Mouse (Mus musculus) Patski (cell line): ENCODE data around the gene Acer3. TPM values are rescaled to one million over a fixed set of nuclear protein-coding genes. Genes with fewer than 3 reads are reported as not detected.

Experiments used
- ATAC-seq: fragments of 100-300 bp; one replicate; pipeline ENCODE4 v1.8.0; 2021
- CTCF ChIA-PET: fragments of 350-600 bp; sonication (Branson Sonifier 250); formaldehyde crosslinking; loops from one replicate; lab custom pipeline; 2022; ENCODE audit warnings: inconsistent platforms; lab: Charles Lee
- POLR2A ChIA-PET: fragments of 350-600 bp; sonication (Branson Sonifier 250); formaldehyde crosslinking; loops from one replicate; lab custom pipeline; 2022; ENCODE audit warnings: antibody characterized with exemption, inconsistent platforms; lab: Charles Lee
- DNase-seq: peaks from one replicate; pipeline ENCODE4 v3.0.0-alpha.2; 2011; ENCODE audit warnings: low read depth, low spot score
- H3K27me3 ChIP-seq: fragments of 371-371 bp; one replicate; pipeline ENCODE4 v1.5.1; 2021
- CTCF ChIP-seq: fragments of 100-300 bp; IDR thresholded peaks from one replicate; pipeline ENCODE4 v1.5.1; 2021
- in situ Hi-C: fragments of 300-500 bp; cut with MboI; formaldehyde crosslinking; loops from 3 replicates; pipeline ENCODE4 v1.11.1; 2018; ENCODE audit warnings: low pct_unique_long_range_greater_than_20kb, mixed read lengths
- polyA plus RNA-seq: library from polyadenylated mRNA; unstranded; gene quantifications from one replicate; pipeline ENCODE4 v1.2.3, GENCODE M21; 2021

Gene Acer3
- polyA plus RNA-seq, result 67.8 TPM

DNA sequence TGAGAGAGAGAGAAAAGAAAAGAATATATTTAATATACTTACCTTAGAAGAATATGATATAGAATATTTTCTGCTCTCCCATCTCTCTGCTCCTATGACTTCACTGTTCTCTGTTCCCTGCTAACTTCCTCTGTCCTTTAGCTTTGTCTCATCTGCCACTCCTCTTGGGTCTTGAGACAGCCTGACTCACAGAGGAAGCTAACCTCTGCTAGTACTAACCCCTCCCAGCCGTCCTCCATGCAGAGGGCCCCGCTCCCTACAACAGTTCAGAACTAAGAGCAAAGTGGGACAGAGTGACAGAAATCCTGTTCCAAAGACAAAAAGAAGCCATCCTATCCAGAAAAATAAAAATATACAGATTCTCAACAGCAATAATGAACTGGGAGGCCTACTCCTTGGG is at the start of gene Acer3:
Gene Acer3, minus strand, starts transcription at position 126 of the 400 bp plus-strand sequence.
- ATAC-seq (no peak), DNase-seq (no peak)
- in situ Hi-C loops, result no loop called here
- ChIA-PET CTCF (interaction anchor here (2.1 kb wide), 1 partner anchor 9 kb away, joined by 12 read pairs; no protein-coding TSS in a partner anchor), POLR2A (no interaction called here)
- TF ChIP-seq CTCF, result no peak
- H3K27me3 ChIP-seq, result no peaks in the 10 kb centered on the region

DNA sequence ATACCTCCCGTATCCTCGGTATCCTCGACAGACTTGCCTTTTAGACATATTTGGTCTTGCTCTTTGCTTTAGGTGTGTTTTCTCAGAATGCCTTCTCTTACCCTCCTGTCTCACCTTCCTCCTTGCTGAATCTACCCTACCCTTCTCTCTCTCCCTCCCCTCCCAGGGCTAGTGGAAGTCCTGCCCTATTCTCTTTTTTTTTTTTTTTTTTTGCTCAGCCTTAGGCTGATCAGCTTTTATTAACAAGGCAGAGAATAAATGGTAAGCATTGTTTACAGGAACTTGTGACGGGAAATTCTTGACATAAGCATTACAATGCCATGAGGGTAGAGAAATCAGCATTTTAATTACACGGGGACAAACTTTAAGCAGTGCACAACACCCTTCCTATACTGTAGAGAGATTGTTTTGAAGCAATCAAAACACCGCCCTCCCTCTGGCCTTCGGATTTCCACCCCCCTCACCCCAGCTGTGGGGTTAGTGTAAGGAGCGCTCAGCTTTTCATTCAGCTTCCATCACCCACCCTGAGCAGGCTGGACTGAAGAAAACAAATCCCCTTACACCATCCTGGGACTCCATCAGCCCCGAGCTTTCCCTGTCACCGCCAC is 48.9 kb upstream of the Acer3 start:
- CTCF ChIA-PET, result no interaction called here
- no peaks in the 10 kb centered on the region for H3K27me3 ChIP-seq
- no peak for TF ChIP-seq CTCF
- DNase-seq, result no peak
- in situ Hi-C loops, result no loop called here
- POLR2A ChIA-PET, result no interaction called here
- no peak for ATAC-seq

DNA sequence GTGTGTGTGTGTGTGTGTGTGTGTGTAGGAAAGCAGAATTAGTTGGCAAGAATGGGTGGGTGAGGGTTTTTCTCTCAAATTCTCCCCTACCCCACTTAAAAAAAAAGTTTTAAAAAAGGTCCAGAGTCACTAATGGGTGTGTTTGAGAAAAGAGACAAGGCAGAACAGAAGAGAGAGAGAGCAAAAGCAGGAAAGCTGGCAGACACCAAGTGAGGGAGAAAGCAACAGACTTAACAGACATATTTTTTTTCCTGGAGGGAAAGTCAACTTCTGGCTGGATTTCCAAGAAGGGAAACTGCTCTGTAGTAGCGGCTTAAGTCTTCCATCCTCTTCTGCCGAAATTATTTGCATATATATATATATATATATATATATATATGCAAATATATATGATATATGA is 40.7 kb upstream of the Acer3 start:
- ATAC-seq (no peak), DNase-seq (no peak)
- no peaks in the 10 kb centered on the region for H3K27me3 ChIP-seq
- no peak for TF ChIP-seq CTCF
- in situ Hi-C loops, result no loop called here
- ChIA-PET POLR2A (interaction anchor here (0.7 kb wide), 2 partner anchors 19 to 162 kb away, joined by 3 to 4 read pairs; no protein-coding TSS in a partner anchor), CTCF (no interaction called here)

DNA sequence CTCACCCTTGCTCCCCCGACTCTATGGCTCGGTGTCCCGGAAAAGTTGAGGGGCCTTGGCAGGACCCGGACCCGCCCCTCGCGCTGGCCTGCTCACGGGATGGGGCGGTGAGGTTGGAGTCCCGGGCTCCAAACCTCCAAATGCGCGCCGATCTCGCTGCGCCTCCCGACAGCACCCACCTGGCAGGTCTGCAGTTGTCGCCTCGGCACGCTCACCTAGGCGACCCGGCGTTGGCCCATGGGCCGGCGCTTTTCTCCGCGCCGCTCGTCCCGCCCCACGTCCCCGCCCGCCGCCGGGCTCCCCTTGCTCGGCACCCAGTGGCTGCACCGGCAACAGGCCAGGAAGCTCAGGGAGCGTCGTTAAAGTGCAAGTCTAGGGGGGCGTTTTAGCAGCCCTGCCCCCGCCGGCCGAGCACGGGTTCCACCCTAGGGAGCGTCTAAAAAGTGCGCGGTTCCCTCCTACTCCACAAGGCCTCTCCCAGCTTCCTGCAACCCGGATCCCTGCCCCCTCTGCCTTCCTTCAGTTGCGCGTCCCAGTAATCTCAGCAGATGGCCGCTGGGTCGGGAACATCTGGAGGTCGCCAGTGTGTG is 40.1 kb upstream of the Acer3 start, which contains the start of gene Tsku:
Gene Tsku, minus strand, starts transcription at position 266 of the 590 bp plus-strand sequence.
- CTCF ChIA-PET, result no interaction called here
- in situ Hi-C loops, result no loop called here
- ATAC-seq (peak; percentile 74), DNase-seq (peak; percentile 85)
- no peak for TF ChIP-seq CTCF
- POLR2A ChIA-PET, result interaction anchor here (0.7 kb wide), 2 partner anchors 18 to 163 kb away, joined by 3 to 4 read pairs; no protein-coding TSS in a partner anchor
- H3K27me3 ChIP-seq, result no peaks in the 10 kb centered on the region

GRCm38 (mm10) chr7:98360621-98360990 is 39.6 kb upstream of the Acer3 start:
- peak; percentile 5 for ATAC-seq
- in situ Hi-C loops, result no loop called here
- no peaks in the 10 kb centered on the region for H3K27me3 ChIP-seq
- no peak for TF ChIP-seq CTCF
- POLR2A ChIA-PET, result no interaction called here
- DNase-seq, result no peak
- CTCF ChIA-PET, result no interaction called here

DNA sequence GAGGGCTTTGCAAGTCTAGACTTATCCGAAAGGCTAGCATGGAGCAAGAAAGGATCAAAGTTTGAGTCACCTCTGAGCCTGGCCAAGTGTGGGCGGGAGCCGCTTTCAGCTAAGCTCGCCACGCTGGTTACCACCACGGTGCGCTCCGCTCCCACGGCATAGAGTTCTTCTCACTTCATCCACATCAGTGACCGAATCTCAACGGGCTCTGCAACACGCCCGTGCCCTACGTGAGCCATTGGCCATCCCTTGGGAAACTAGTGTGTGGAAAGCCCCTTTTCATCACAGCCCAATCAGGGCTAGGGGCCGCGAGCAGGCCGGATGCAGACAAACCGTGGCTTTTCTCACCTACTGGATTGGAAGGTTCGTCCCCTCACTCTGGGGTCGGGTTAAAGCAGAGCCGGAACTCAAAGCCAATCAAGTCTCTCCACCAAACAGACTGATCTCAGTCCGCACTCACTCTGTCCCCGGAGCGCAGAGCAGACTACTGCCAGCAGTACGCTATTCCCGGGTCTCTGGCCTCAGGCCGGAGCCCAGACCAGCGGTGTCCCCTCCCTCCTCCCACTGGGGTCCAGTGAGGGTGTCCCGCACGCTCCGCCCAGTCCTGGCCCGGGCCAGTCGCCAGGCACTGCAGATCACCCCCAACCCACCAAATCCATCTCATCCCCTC is 39.1 kb upstream of the Acer3 start:
- no peaks in the 10 kb centered on the region for H3K27me3 ChIP-seq
- POLR2A ChIA-PET, result no interaction called here
- no peak for TF ChIP-seq CTCF
- in situ Hi-C loops, result loop anchor here (10.0 kb wide), 1 partner anchor 245 kb away; no protein-coding TSS in a partner anchor
- peak; percentile 58 for ATAC-seq
- CTCF ChIA-PET, result no interaction called here
- peak; percentile 57 for DNase-seq

DNA sequence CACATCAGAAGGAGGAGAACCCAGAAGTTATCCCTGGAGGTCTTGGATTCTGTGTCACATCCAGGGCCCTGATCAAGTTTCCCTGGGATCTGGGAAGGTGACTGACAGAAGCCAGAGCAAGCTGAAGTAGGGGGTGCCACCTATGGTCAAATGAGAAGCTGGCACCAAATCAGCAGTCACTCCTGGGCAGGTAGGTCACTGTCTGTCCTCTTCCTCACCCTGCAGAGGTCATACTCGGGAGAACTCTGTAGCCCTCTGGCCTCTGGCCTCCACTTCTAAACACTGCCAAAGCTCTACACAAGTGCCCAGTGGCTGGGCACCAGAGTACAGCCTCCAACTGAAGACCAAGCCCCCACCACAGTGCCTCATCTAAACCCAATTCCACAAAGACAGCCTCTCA is 37.0 kb upstream of the Acer3 start:
- in situ Hi-C loops, result loop anchor here (10.0 kb wide), 1 partner anchor 247 kb away; no protein-coding TSS in a partner anchor
- H3K27me3 ChIP-seq, result no peaks in the 10 kb centered on the region
- no peak for TF ChIP-seq CTCF
- ChIA-PET CTCF (interaction anchor here (1.2 to 1.8 kb wide), 2 partner anchors 22 to 72 kb away, joined by 3 to 4 read pairs; no protein-coding TSS in a partner anchor), POLR2A (interaction anchor here (0.9 kb wide), 1 partner anchor 62 kb away, joined by 3 read pairs; no protein-coding TSS in a partner anchor)
- ATAC-seq (no peak), DNase-seq (no peak)

DNA sequence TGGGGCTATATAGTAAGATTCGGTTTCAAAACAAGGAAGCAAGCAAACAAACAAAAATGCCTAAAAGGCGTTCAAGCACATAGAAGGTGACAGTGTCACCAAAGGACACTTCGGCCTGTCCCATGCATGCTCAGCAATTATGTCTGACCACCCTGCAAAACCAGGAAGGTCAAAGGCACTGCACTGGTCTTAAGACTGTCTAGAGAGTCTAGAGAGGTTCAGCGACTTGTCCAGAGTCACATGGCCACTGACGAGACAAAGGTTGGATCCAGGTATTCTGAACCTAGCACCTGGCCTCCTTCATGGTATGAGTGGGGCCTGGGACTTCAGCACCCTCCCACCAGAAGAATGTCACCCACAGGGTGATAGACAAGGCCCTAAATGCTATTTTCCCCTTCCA is 36.3 kb upstream of the Acer3 start:
- DNase-seq (no peak), ATAC-seq (no peak)
- in situ Hi-C loops, result loop anchor here (10.0 kb wide), 1 partner anchor 247 kb away; no protein-coding TSS in a partner anchor
- TF ChIP-seq CTCF, result no peak
- H3K27me3 ChIP-seq, result no peaks in the 10 kb centered on the region
- ChIA-PET POLR2A (no interaction called here), CTCF (interaction anchor here (1.1 to 1.8 kb wide), 3 partner anchors 9 to 73 kb away, joined by 3 to 4 read pairs (median 3); no protein-coding TSS in a partner anchor)

- no peak for TF ChIP-seq CTCF
- in situ Hi-C loops, result loop anchor here (5.0 to 10.0 kb wide), 2 partner anchors 77 to 250 kb away; no protein-coding TSS in a partner anchor
- DNase-seq (no peak), ATAC-seq (no peak)
- no peaks in the 10 kb centered on the region for H3K27me3 ChIP-seq
- CTCF ChIA-PET, result no interaction called here
- POLR2A ChIA-PET, result no interaction called here
Measured at GRCm38 (mm10) chr7:98354921-98355310, 33.9 kb upstream of the Acer3 start.

GRCm38 (mm10) chr7:98354160-98354920 is 33.3 kb upstream of the Acer3 start:
- in situ Hi-C loops, result loop anchor here (5.0 to 10.0 kb wide), 2 partner anchors 78 to 250 kb away; no protein-coding TSS in a partner anchor
- no peak for TF ChIP-seq CTCF
- ChIA-PET POLR2A (no interaction called here), CTCF (no interaction called here)
- no peaks in the 10 kb centered on the region for H3K27me3 ChIP-seq
- no peak for DNase-seq
- no peak for ATAC-seq
